Mouse (Mus musculus): Measurements from ENCODE around the gene Ush1g. TPM values are rescaled to one million over a fixed set of nuclear protein-coding genes. Genes with fewer than 3 reads are reported as not detected.

The Ush1g gene
- polyA plus RNA-seq, 1 experiment: 0.01 TPM

DNA sequence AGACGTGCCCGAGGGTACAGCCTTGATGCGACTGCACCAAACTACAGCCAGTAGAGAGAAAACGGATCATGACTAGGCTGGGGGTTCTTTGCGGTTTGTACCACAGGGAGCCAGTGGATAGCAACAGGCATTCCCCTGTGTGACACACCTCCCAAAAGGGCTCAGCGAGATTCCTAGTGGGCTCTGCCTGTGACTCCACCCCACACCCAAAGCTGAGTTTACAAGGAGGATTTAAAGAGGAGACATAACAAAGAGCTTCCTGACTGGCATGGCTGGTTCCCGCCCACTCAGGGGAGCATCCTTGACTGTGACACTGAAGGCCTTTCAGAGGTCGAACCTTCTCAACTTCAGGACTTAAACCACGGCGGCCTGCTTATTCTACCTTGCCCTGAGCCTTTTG, 30.3 kb downstream of the Ush1g start:
- Histone ChIP-seq H3K4me3 (ENCODE audit: insufficient read depth, poor library complexity, severe bottlenecking) (no peak overlapping the region), H3K79me2 (ENCODE audit: control insufficient read depth, insufficient read depth) (no peaks in the 10 kb centered on the region), H3K36me3 (ENCODE audit: control insufficient read depth, insufficient read depth) (no peaks in the 10 kb centered on the region), H3ac (ENCODE audit: control insufficient read depth, insufficient read length, low read depth) (no peak overlapping the region), H3K79me3 (ENCODE audit: low read depth) (no peaks in the 10 kb centered on the region), H3K27me3 (ENCODE audit: control insufficient read depth, insufficient read depth, insufficient read length) (no peaks in the 10 kb centered on the region)
- TF ChIP-seq FOSL1 (IDR thresholded peaks at IDR 0.05; ENCODE audit: insufficient read depth, low read length, poor library complexity, severe bottlenecking): no peak
- TF ChIP-seq MAX (IDR thresholded peaks at IDR 0.05): peak; percentile 60
- TF ChIP-seq MYOG (IDR thresholded peaks at IDR 0.05; ENCODE audit: control insufficient read depth, extremely low read depth, insufficient read length): no peak

DNA sequence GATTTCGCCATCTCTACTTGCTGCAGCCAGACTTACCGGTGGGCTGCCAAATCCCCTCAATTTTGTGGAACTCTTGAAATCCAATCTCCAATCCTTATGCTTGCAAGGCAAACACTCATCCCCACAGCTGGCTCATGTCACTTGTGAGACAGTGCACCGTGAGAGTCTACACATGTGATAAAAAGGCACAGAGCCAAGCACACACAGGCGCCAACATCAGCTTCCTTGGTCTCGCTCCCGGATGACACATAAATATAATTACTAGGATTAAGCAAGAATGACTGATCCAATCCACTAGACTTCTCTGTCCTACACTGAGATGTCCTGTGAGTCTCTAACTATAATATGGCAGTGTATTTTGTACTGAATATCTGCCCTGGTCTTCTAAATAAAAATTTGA, 30.9 kb downstream of the Ush1g start:
- H3K79me3 ChIP-seq (ENCODE audit: low read depth): no peaks in the 10 kb centered on the region
- no peaks in the 10 kb centered on the region for H3K79me2 ChIP-seq (ENCODE audit: control insufficient read depth, insufficient read depth)
- no peaks in the 10 kb centered on the region for H3K36me3 ChIP-seq (ENCODE audit: control insufficient read depth, insufficient read depth)
- H3K27me3 ChIP-seq (ENCODE audit: control insufficient read depth, insufficient read depth, insufficient read length): no peaks in the 10 kb centered on the region
- H3K4me3 ChIP-seq (ENCODE audit: insufficient read depth, poor library complexity, severe bottlenecking): no peak overlapping the region
- H3ac ChIP-seq (ENCODE audit: control insufficient read depth, insufficient read length, low read depth): no peak overlapping the region
- TF ChIP-seq MYOG (IDR thresholded peaks at IDR 0.05; ENCODE audit: control insufficient read depth, extremely low read depth, insufficient read length) (no peak), CTCF (IDR thresholded peaks at IDR 0.05; ENCODE audit: control insufficient read depth, insufficient read depth, insufficient read length) (no peak), FOSL1 (IDR thresholded peaks at IDR 0.05; ENCODE audit: insufficient read depth, low read length, poor library complexity, severe bottlenecking) (peak; percentile 38), CEBPB (IDR thresholded peaks at IDR 0.05; ENCODE audit: low read depth) (peak; percentile 95), USF1 (IDR thresholded peaks at IDR 0.05; ENCODE audit: low read depth) (peak; percentile 26), MAX (IDR thresholded peaks at IDR 0.05) (peak; percentile 61), MYOD1 (IDR thresholded peaks at IDR 0.05; ENCODE audit: control insufficient read depth, insufficient read length, low read depth) (peak; percentile 77)

DNA sequence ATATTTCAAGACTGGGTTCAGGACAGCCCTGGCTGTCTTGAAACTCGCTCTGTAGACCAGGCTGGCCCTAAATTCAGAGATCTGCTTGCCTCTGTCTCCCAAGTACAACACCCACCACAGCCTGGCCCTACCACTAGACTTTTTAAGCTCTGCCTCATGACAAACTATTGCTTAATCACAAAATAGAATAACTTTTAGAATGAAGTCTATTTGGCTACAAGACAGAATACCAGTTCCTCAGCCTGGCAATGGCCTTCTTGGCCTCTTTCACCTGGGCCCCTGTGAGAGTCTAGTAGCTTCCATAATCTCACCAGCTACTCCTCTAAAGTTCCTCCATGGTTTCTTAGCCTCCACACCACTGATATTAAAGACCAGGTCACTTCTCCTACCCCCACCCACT, 31.5 kb downstream of the Ush1g start:
- no peaks in the 10 kb centered on the region for H3K79me3 ChIP-seq (ENCODE audit: low read depth)
- H3K27me3 ChIP-seq (ENCODE audit: control insufficient read depth, insufficient read depth, insufficient read length): no peaks in the 10 kb centered on the region
- H3K79me2 ChIP-seq (ENCODE audit: control insufficient read depth, insufficient read depth): no peaks in the 10 kb centered on the region
- peak overlapping the region; percentile 3 for H3ac ChIP-seq (ENCODE audit: control insufficient read depth, insufficient read length, low read depth)
- no peak for TF ChIP-seq MAX (IDR thresholded peaks at IDR 0.05)
- peak; percentile 50 for TF ChIP-seq CEBPB (IDR thresholded peaks at IDR 0.05; ENCODE audit: low read depth)
- TF ChIP-seq USF1 (IDR thresholded peaks at IDR 0.05; ENCODE audit: low read depth): no peak
- no peak overlapping the region for H3K4me3 ChIP-seq (ENCODE audit: insufficient read depth, poor library complexity, severe bottlenecking)
- no peaks in the 10 kb centered on the region for H3K36me3 ChIP-seq (ENCODE audit: control insufficient read depth, insufficient read depth)

DNA sequence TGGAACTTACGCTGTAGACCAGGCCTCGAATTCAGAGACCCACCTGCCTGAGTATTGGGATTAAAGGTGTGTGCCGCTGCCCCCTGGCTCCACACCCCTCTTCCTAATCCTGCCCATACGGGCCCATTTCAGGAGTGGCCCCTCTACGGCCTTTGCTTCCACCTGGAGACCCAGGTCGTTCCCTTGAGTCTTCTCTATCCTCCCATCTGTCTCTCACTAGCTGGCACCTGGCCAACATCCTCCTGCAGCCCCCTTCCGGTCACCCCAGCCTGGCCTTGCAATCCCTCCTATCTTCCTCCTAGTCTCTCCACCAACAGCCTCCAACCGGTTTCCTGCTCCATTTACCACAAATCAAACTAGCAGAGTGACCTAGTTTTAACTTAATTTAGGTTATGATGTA, 32.0 kb downstream of the Ush1g start:
- Histone ChIP-seq H3K27me3 (ENCODE audit: control insufficient read depth, insufficient read depth, insufficient read length) (no peaks in the 10 kb centered on the region), H3K79me3 (ENCODE audit: low read depth) (no peaks in the 10 kb centered on the region), H3K79me2 (ENCODE audit: control insufficient read depth, insufficient read depth) (no peaks in the 10 kb centered on the region), H3ac (ENCODE audit: control insufficient read depth, insufficient read length, low read depth) (no peak overlapping the region), H3K4me3 (ENCODE audit: insufficient read depth, poor library complexity, severe bottlenecking) (no peak overlapping the region), H3K36me3 (ENCODE audit: control insufficient read depth, insufficient read depth) (no peaks in the 10 kb centered on the region)
- TF ChIP-seq CEBPB (IDR thresholded peaks at IDR 0.05; ENCODE audit: low read depth): no peak
- no peak for TF ChIP-seq MYOG (IDR thresholded peaks at IDR 0.05; ENCODE audit: control insufficient read depth, extremely low read depth, insufficient read length)
- TF ChIP-seq MYOD1 (IDR thresholded peaks at IDR 0.05; ENCODE audit: control insufficient read depth, insufficient read length, low read depth): no peak
- TF ChIP-seq USF1 (IDR thresholded peaks at IDR 0.05; ENCODE audit: low read depth): no peak
- no peak for TF ChIP-seq FOSL1 (IDR thresholded peaks at IDR 0.05; ENCODE audit: insufficient read depth, low read length, poor library complexity, severe bottlenecking)
- TF ChIP-seq CTCF (IDR thresholded peaks at IDR 0.05; ENCODE audit: control insufficient read depth, insufficient read depth, insufficient read length): no peak
- TF ChIP-seq MAX (IDR thresholded peaks at IDR 0.05): no peak

DNA sequence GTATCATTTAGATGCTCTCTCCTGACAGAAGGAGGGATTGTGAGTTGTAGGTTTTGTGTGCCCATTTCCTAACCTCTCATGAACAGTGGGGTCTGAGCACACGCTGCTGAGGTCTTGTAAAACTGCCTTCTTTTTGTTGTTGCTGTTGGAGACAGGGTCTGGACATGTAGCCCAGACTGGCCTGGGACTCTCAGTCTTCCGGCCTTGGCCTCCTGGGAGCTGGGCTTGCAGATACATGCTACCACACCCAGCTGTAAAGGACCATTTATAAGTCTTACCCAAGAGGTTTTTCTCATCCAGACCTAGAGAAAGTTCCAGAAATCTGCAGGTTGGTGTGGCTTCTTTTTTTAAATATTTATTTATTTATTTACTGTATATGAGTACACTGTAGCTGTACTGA, 33.5 kb downstream of the Ush1g start:
- Histone ChIP-seq H3K4me3 (ENCODE audit: insufficient read depth, poor library complexity, severe bottlenecking) (no peak overlapping the region), H3K79me3 (ENCODE audit: low read depth) (no peaks in the 10 kb centered on the region), H3K79me2 (ENCODE audit: control insufficient read depth, insufficient read depth) (no peaks in the 10 kb centered on the region), H3ac (ENCODE audit: control insufficient read depth, insufficient read length, low read depth) (no peak overlapping the region), H3K36me3 (ENCODE audit: control insufficient read depth, insufficient read depth) (no peaks in the 10 kb centered on the region), H3K27me3 (ENCODE audit: control insufficient read depth, insufficient read depth, insufficient read length) (no peaks in the 10 kb centered on the region)
- no peak for TF ChIP-seq CTCF (IDR thresholded peaks at IDR 0.05; ENCODE audit: control insufficient read depth, insufficient read depth, insufficient read length)
- TF ChIP-seq FOSL1 (IDR thresholded peaks at IDR 0.05; ENCODE audit: insufficient read depth, low read length, poor library complexity, severe bottlenecking): no peak
- TF ChIP-seq MYOG (IDR thresholded peaks at IDR 0.05; ENCODE audit: control insufficient read depth, extremely low read depth, insufficient read length): no peak
- no peak for TF ChIP-seq MAX (IDR thresholded peaks at IDR 0.05)
- no peak for TF ChIP-seq CEBPB (IDR thresholded peaks at IDR 0.05; ENCODE audit: low read depth)
- TF ChIP-seq USF1 (IDR thresholded peaks at IDR 0.05; ENCODE audit: low read depth): no peak
- TF ChIP-seq MYOD1 (IDR thresholded peaks at IDR 0.05; ENCODE audit: control insufficient read depth, insufficient read length, low read depth): no peak

DNA sequence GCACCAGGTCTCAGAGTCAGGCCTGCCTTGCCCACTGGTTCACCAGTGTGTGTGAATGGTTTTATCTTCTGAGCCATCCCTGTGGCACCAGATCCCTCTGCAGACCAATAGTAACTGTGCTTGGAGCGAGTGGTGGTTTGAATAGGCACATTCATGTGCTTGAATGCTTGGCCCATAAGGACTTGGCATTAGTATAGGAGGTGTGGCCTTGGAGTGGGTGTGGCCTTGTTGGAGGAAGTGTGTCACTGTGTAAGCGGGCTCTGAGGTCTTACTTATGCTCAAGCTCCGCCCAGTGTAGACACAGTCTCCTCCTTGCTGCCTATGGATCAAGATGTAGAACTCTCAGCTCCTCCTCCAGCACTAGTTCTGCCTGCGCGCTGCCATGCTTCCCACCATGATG, 34.5 kb downstream of the Ush1g start:
- Histone ChIP-seq H3K4me3 (ENCODE audit: insufficient read depth, poor library complexity, severe bottlenecking) (no peak overlapping the region), H3ac (ENCODE audit: control insufficient read depth, insufficient read length, low read depth) (no peak overlapping the region), H3K27me3 (ENCODE audit: control insufficient read depth, insufficient read depth, insufficient read length) (no peaks in the 10 kb centered on the region), H3K36me3 (ENCODE audit: control insufficient read depth, insufficient read depth) (no peaks in the 10 kb centered on the region), H3K79me3 (ENCODE audit: low read depth) (no peaks in the 10 kb centered on the region), H3K79me2 (ENCODE audit: control insufficient read depth, insufficient read depth) (no peaks in the 10 kb centered on the region)
- TF ChIP-seq MYOD1 (IDR thresholded peaks at IDR 0.05; ENCODE audit: control insufficient read depth, insufficient read length, low read depth): no peak
- no peak for TF ChIP-seq MYOG (IDR thresholded peaks at IDR 0.05; ENCODE audit: control insufficient read depth, extremely low read depth, insufficient read length)
- TF ChIP-seq CTCF (IDR thresholded peaks at IDR 0.05; ENCODE audit: control insufficient read depth, insufficient read depth, insufficient read length): no peak
